Mouse (Mus musculus): ENCODE measurements at regions not wholly inside any gene's neighbourhood (a gene's known extent, or its start where the extent isn't known, plus 50 kb on each side); places are given as distances from the start of the nearest gene placed in this dataset.
A peak's percentile ranks its signal among the peaks of the same experiment; 100 is the strongest.

DNA sequence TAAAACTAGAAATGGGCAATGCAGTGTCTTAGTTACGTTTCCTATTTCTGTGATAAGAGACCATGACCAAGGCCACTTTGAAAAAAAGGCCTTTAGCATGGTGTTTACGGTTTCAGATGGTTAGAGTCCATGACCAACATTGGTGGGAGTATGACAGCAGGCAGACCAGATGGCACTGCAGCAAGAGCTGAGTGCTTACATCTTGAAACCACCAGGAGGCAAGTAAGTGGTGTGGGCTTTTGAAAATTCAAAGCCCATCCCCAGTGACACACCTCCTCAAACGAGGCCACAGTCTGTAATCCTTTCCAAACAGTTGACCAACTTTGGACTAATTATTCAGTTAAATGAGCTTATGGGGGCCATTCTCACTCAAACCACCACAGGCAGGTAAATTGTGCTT is 427.0 kb upstream of the Irak1bp1 start:
- WGBS = 49% methylated on average over 3 of the region's 3 CpGs
- Histone ChIP-seq H3K27ac (no peak overlapping the region), H3K36me3 (ENCODE audit: control insufficient read depth, insufficient read depth, low read length) (no peaks in the 10 kb centered on the region), H3K4me3 (no peak overlapping the region), H3K79me2 (replicated peaks; ENCODE audit: control insufficient read depth, insufficient read depth, low read length) (no peaks in the 10 kb centered on the region), H3K27me3 (ENCODE audit: control insufficient read depth, insufficient read depth, low read length) (no peaks in the 10 kb centered on the region), H3K9ac (ENCODE audit: low read depth, low read length) (no peak overlapping the region), H3K4me1 (ENCODE audit: control insufficient read depth, insufficient read depth, low read length) (no peaks in the 10 kb centered on the region)
- no peak for DNase-seq
- TF ChIP-seq CTCF (IDR thresholded peaks at IDR 0.05) = no peak
- TF ChIP-seq EP300 (IDR thresholded peaks at IDR 0.05; ENCODE audit: insufficient read depth, low read depth, low read length) = no peak
- no peak for TF ChIP-seq POLR2A (IDR thresholded peaks at IDR 0.05; ENCODE audit: insufficient read depth, low read depth, low read length)
- intact Hi-C loops (cut with DNase I) = no loop called here

DNA sequence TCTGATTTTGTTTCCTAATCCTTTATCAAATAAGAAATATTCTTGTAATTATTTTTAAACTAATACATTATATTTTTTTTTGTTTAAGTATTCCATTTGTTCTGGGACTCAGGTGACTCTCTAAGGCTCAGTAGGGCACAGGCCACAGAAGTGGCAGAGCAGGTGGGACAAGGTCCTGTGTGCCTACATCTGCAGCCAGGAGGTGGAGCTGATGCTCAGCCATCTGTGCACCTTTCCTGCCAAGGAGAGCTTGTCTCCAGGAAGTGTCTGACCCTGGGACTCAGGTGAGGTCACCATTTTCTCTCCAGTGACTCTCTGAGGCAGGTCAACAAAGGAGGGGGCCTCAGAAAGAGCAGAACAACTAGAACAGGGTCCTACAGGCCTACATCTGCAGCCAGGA is 425.3 kb upstream of the Irak1bp1 start:
- TF ChIP-seq EP300 (IDR thresholded peaks at IDR 0.05; ENCODE audit: insufficient read depth, low read depth, low read length) (no peak), CTCF (IDR thresholded peaks at IDR 0.05) (0 out of 2 replicates have a peak, but pooled peaks have one; percentile 8), POLR2A (IDR thresholded peaks at IDR 0.05; ENCODE audit: insufficient read depth, low read depth, low read length) (no peak)
- Histone ChIP-seq H3K27ac (no peak overlapping the region), H3K36me3 (ENCODE audit: control insufficient read depth, insufficient read depth, low read length) (no peaks in the 10 kb centered on the region), H3K4me1 (ENCODE audit: control insufficient read depth, insufficient read depth, low read length) (no peaks in the 10 kb centered on the region), H3K27me3 (ENCODE audit: control insufficient read depth, insufficient read depth, low read length) (no peaks in the 10 kb centered on the region), H3K4me3 (no peak overlapping the region), H3K79me2 (replicated peaks; ENCODE audit: control insufficient read depth, insufficient read depth, low read length) (no peaks in the 10 kb centered on the region), H3K9ac (ENCODE audit: low read depth, low read length) (no peak overlapping the region)
- no peak for DNase-seq
- intact Hi-C loops (cut with DNase I) = no loop called here

DNA sequence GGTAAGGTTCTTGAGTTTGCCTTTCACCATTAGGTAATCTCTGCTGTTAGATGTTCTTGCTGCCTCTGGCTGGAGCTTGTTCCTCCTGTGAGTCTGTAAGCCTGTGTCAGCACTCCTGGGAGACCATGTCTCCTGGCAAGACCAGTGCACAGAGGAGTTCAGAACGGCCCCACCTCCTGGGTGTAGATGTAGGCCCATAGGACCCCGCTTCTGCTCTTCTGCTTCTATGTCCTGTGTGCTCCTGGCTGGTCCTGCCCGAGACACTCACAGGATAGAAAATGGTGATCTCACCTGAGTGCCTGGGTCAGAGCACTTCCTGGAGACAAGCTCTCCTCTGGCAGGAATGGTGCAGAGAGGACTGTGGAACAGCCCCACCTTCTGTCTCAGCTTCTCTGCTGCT is 422.2 kb upstream of the Irak1bp1 start:
- Histone ChIP-seq H3K4me1 (ENCODE audit: control insufficient read depth, insufficient read depth, low read length) (no peaks in the 10 kb centered on the region), H3K36me3 (ENCODE audit: control insufficient read depth, insufficient read depth, low read length) (no peaks in the 10 kb centered on the region), H3K9ac (ENCODE audit: low read depth, low read length) (no peak overlapping the region), H3K27me3 (ENCODE audit: control insufficient read depth, insufficient read depth, low read length) (no peaks in the 10 kb centered on the region), H3K4me3 (no peak overlapping the region), H3K27ac (no peak overlapping the region), H3K79me2 (replicated peaks; ENCODE audit: control insufficient read depth, insufficient read depth, low read length) (no peaks in the 10 kb centered on the region)
- TF ChIP-seq POLR2A (IDR thresholded peaks at IDR 0.05; ENCODE audit: insufficient read depth, low read depth, low read length) = no peak
- TF ChIP-seq EP300 (IDR thresholded peaks at IDR 0.05; ENCODE audit: insufficient read depth, low read depth, low read length) = no peak
- no peak for TF ChIP-seq CTCF (IDR thresholded peaks at IDR 0.05)
- intact Hi-C loops (cut with DNase I) = no loop called here
- 54% methylated on average over 3 of the region's 3 CpGs for WGBS
- no peak for DNase-seq

DNA sequence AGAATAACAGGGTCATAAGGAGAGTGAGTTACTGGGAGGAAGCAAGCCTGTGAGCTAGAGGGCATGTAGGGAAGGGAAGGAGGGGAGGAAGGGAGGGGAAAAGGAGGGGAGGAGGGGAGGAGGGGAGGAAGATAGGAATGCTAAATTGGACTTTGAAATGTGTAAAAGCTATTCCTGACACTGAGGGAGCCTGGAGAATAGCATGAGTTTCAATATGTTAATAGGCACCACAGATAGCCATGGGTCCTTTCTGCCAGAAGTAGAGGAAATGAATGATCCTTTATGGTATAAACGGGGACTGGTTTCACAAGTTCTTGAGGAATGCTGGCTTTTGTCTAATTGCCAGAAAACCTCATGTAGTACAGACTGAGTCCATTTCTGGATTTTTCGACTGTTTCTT is 420.4 kb upstream of the Irak1bp1 start:
- Histone ChIP-seq H3K9ac (ENCODE audit: low read depth, low read length) (no peak overlapping the region), H3K27ac (no peak overlapping the region), H3K79me2 (replicated peaks; ENCODE audit: control insufficient read depth, insufficient read depth, low read length) (no peaks in the 10 kb centered on the region), H3K4me3 (no peak overlapping the region), H3K36me3 (ENCODE audit: control insufficient read depth, insufficient read depth, low read length) (no peaks in the 10 kb centered on the region), H3K27me3 (ENCODE audit: control insufficient read depth, insufficient read depth, low read length) (no peaks in the 10 kb centered on the region), H3K4me1 (ENCODE audit: control insufficient read depth, insufficient read depth, low read length) (no peaks in the 10 kb centered on the region)
- WGBS = 52% methylated on average over 2 of the region's 2 CpGs
- DNase-seq = no peak
- no peak for TF ChIP-seq POLR2A (IDR thresholded peaks at IDR 0.05; ENCODE audit: insufficient read depth, low read depth, low read length)
- TF ChIP-seq EP300 (IDR thresholded peaks at IDR 0.05; ENCODE audit: insufficient read depth, low read depth, low read length) = no peak
- TF ChIP-seq CTCF (IDR thresholded peaks at IDR 0.05) = no peak
- intact Hi-C loops (cut with DNase I) = no loop called here
